Mouse (Mus musculus) embryo, embryonic 10.5 days (tissue): ENCODE measurements around the gene Dohh.

Source experiments
- DNase-seq: peaks from one replicate; pipeline ENCODE4 v3.0.0-alpha.2; 2015; ENCODE audit warnings: low spot score

Dohh gene

DNA sequence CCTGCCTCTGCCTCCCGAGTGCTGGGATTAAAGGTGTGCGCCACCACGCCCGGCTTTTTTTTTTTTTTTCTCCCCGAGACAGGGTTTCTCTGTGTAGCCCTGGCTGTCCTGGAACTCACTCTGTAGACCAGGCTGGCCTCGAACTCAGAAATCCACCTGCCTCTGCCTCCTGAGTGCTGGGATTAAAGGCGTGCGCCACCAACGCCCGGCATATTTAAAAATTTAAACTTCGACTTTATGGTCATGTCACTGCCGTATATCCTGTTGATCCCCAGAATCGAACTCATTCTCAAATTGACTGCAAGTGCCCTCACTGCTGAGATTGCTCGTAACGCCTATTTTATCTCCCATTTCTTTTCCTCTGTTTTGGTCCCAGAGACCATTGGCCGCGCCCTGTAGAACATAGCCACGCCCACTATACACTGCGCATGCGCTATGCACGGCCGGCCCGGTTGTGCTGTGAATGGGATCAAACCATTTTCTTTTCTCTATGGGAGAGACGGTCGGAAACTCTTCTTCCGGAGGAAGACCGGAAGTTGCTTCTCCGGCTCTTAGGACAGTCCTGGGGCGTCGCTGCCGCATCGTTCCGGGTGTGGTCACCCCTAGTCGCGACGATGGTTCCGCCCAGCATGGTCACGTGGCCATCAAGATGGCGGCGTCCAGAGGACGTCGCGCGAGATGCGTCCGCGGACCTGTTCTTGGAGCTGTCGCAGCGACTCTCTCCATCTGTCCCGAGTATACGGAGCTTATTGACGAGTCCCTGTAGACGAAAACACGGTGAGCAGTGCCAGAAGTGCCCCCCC, at the start of gene Dohh, which contains the start of gene Gm48551:
TSS of gene Dohh (plus strand) at position 627 of the 803 bp plus-strand sequence.
TSS of gene Gm48551 (plus strand) at position 665 of the 803 bp plus-strand sequence.
- DNase-seq = peak; percentile 99

- DNase-seq = peak; percentile 71
Measured at GRCm38 (mm10) chr10:81335393-81336340, 48.6 kb upstream of the Dohh start.

- no peak for DNase-seq
Measured at GRCm38 (mm10) chr10:81336558-81336957, 47.7 kb upstream of the Dohh start.

DNA sequence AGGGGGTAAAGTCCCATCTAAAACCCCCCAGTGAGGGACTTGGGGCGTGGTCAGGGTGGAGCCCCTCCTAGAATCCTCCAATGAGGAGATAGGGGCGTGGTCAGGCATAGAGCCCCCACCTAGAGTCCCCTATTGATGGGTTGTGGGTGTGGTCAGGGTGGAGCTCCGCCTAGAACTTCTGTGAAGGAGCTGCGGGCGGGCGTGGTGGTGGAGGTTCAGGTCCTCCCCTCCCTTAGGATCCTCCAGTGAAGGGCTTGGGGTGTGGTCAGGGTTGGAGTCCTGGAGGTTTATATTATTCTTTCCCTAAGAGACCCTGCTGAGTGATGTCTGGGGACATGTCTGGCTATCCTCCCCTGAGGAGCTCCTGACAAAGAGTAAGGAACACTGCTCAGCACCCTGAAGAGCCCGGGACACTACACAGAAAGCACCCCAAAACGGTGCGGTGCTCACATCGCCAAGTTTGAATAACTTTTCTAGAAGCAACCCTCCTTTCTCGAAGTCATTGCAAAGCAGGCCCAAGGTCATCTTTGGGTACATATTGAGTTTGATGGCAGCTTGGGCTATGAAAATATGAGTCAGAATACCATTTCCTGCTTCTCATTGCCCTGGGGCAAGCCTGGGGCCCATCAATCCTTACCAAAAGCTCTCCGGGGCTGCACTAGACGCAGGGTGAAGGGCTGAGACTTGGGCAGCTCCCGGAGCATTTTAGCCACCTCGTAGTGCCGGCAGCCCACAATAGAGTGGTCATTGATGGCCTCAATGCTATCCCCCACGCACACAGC, 43.5 kb upstream of the Dohh start:
- DNase-seq = no peak

- DNase-seq = peak; percentile 82
Measured at GRCm38 (mm10) chr10:81341333-81341949, 42.8 kb upstream of the Dohh start.

GRCm38 (mm10) chr10:81342686-81343505, 41.3 kb upstream of the Dohh start, which contains the start of gene Gipc3:
Gene Gipc3 (minus strand): TSS chr10:81343266.
- DNase-seq = no peak

- DNase-seq = no peak
Measured at GRCm38 (mm10) chr10:81344421-81345161, 39.6 kb upstream of the Dohh start.

DNA sequence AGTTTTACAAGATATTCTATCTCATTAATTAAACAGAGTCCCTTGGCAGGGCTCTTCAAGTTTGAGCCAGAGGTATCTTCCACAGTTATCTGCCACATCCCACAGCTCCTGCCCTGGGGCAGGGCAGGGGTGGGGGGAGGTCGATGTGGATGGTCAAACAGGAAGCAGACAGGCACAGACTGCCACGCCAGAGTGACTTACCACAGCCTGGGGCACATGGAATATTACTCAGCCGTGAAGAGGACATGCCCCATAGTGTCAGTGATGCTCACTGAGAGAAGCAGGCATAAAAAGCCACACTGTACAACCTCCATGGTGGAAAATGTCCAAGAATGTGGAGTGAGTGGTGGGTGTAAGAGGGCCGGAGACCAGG, 39.1 kb upstream of the Dohh start:
- no peak for DNase-seq

GRCm38 (mm10) chr10:81346453-81347067, 37.7 kb upstream of the Dohh start:
- DNase-seq = peak; percentile 79

GRCm38 (mm10) chr10:81349146-81349545, 35.1 kb upstream of the Dohh start:
- peak; percentile 66 for DNase-seq

- no peak for DNase-seq
Measured at GRCm38 (mm10) chr10:81349961-81350350, 34.3 kb upstream of the Dohh start.

GRCm38 (mm10) chr10:81350351-81351063, 33.7 kb upstream of the Dohh start, which contains the start of gene Hmg20b:
Gene Hmg20b (minus strand): TSS chr10:81350480.
- peak; percentile 99 for DNase-seq

DNA sequence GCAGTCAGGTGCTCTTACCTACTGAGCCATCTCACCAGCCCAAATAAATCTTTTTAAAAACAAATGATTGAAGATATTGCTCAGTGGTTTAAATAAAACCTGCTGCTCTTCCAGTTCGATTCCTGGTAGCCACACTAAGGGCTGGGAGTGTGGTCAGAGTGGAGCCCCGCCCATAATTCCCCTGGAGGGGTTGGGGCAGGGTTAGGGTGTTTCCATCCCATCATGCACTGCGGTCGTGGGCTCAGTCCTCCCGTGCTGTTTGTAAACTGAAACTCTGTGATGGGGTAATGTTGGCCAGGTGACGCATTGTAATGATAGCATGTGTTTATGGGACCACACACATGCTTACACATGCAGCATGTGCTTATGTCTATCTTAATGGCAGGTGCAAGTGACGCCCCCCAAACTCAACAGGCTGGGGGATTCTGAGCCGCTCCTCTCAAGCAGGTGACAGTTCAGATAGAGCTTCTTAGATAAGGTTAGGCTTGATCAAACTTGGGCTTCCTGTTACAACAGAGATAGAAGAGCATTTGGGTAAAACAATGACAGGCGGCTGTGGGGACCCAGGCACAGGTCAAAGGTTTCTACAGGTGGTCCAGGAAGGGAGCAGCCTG, 32.4 kb upstream of the Dohh start:
- DNase-seq = no peak

DNA sequence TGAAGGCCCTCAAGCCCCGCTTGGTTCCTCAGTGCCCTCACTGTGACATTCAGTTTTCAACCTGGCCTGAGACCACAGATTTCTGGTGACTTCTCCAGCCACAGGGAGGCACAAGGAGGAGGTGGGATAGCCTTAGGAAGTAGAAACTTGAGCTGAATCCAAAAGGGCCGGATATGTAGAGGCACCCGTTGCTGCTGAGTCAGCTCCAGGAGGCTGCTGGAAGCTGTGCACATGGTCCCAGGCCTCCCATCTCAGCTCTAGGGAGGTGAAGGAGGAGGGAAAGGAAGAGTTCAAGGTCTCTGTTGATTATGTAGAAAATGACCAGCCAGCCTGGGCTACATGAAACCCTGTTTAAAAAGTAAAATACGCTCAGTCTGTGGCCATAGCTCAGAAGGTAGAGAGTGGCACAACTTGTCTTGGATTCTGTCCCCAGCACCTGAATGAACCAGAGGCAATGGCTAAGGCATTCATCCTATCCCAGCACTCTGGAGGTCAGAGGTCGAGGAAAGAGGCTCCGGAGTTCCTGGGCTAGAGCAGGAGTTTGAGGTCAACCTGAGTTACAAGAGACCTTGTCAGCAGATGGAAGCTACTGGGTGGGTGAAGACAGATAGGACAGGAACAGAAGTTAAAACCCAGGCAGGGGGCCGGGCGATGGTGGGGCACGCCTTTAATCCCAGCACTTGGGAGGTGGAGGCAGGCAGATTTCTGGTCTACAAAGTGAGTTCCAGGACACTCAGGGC, 29.3 kb upstream of the Dohh start:
- DNase-seq = no peak

GRCm38 (mm10) chr10:81355533-81355932, 28.7 kb upstream of the Dohh start:
- no peak for DNase-seq

DNA sequence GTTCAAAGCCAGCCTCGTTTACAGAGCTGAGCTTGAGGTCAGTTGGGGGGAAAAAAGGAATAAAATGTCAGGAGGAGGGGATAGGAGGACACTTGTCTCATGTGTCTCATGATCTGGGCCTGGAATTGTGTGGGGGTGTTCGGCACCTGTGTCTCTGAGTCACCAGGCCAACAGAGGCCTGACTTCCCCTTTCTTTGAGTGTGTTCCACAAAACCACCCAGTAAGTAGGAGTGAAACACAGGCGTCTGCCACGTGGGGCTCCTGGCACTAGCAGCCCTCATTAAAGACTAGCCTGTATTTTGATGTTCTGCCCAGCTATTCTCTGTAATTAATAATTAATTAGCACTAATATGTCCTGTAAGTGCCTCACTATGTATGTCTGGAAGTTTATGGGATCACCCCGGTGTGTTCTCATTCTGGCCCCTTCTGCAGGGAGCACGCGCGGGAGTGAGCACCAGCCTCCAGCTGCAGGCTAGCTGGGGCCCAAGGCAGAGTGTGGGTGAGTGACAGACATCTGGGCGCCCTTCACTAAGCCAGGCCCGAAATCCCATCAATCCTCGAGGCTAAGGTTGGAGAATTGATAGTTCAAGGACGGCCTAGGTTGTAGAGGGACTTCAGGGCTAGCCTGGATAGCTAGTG, 27.8 kb upstream of the Dohh start:
- DNase-seq = no peak
